Mouse (Mus musculus) kidney, adult 11 months (tissue): ENCODE data around the gene 1600014C10Rik.

Experiments used
- DNase-seq: peaks from one replicate; pipeline ENCODE4 v3.0.0; 2022

The 1600014C10Rik gene

DNA sequence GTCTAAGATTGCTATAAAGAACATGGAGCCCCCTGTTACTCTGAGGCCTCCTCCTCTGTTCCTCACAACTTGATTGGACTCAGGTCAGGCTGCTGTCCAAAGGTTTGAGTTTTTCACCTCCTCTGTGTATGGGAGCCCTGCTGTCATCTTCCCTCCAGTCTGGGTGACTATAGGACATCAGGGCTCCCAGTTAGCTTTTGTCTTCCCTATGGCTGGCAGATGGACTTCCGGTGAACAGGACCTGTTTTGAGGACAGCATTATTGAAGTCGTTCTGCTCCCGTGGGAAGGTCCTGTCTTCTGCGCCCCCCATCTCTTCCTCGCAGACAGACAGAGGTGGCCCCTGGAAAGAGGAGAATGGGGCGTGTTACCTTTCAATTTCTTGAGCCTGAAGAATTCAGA is 1.8 kb downstream of the 1600014C10Rik start:
- no peak for DNase-seq

DNA sequence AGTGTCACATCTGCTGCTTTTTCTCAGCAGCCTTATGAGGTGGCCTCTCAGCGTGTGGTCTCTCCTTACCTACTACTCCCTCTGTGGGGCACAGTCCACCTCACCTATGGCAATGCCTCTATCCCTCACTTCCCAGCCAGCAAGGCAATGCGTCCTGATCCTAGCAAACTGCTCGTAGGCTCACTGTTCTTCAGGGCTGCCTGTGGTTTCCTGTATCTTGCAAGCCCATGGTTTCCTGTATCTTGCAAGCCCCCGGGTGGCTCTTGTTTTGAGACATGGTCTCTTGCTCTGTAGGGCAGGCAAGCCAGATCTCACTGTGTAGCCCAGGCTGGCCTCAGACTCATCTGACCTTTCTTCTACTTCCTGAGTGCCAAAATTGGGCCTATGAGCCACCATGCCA is 3.8 kb downstream of the 1600014C10Rik start:
- no peak for DNase-seq

DNA sequence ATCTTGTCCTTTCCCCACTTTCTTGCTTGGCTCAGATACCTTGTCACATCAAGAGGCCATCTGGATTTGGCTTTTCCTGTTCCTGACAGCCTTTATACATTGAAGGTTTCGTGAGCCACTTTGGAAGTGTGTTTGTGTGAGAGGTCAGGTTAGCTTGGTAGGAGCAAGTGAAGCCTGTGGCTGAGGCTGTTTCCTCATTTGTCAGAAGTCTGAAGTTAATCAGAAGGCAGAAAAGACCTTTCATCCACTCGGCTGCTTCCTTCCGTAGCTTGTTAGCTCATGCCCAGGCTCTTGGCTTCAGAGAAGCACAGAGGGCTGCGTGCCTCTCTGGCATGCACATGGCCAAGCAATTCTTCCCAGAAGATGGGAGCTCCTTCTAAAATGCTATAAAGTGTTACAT is 4.8 kb downstream of the 1600014C10Rik start:
- no peak for DNase-seq

DNA sequence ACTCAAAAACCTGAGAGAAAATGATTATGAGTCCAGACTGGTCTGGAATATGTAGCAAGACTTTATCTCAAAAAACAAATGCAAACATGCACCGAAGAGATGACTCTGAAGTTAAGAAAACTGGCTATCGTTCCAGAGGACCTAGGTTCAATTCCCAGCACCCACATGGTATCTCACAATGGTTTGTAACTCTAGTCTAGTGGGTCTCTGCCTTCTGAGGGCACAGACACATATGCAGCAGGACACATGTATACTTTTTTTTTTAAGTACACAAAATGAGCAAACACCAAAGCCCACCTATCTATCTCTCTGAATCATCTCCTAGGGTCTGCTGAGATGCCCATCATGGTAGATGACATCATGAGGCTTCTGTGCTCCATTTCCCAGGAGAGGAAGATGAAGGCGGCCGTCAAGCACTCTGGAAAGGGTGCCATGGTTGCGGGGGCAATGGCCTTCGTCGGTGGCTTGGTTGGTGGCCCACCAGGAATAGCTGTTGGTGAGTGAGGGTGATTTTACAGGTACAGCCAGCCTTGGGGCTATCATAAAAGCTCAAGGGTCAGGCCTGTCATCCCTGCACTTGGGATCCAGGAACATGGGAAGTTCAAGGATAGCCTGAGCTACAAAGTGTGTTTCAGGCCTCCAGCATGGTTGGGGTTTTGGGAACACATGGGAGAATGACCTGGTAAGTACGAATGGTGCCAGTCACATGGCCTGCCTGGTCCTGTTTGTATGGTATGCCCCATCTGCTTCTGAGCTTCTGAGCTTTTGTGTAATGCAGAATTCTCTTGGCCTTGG is 5.5 kb downstream of the 1600014C10Rik start:
- DNase-seq, result no peak

DNA sequence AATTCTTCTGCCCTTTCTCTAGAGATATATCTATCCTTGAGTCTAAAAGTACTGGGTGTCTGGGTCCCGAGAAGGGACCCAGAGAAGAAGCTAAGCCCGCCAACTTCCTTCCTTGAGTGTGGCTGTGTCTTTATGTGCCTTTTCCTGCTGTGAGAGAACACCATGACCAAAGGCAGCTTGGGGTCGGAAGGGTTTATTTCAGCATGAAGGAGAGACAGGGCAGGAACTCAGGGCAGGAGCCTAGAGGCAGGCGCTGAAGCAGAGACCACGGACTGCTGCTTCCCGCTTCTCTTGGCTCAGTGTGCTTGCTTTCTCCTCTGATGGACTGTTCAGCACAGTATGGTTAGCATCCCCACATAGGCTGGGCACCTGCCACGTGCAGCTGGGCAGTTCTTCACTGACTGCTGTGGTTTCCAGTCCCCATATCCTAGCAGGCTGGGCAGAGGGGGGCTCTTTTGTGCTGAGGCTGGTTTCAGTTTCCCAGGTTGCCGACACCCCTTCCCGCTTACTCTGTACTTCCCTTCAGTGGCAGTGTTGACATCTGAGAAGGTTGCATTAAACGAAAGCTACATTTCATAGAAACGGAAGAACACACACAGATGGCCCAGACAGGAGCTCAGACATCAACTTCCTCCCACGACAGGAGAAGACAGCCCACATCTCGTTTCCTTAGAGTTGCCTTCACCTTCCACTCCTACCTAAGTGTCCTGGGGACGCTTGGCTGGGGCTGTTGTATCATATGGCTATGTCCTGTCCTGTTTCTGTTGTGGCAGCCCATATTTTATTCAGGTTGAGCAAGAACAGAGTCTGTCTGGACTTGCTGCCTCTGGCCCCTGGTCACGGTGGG is 6.3 kb downstream of the 1600014C10Rik start:
- DNase-seq, result no peak

DNA sequence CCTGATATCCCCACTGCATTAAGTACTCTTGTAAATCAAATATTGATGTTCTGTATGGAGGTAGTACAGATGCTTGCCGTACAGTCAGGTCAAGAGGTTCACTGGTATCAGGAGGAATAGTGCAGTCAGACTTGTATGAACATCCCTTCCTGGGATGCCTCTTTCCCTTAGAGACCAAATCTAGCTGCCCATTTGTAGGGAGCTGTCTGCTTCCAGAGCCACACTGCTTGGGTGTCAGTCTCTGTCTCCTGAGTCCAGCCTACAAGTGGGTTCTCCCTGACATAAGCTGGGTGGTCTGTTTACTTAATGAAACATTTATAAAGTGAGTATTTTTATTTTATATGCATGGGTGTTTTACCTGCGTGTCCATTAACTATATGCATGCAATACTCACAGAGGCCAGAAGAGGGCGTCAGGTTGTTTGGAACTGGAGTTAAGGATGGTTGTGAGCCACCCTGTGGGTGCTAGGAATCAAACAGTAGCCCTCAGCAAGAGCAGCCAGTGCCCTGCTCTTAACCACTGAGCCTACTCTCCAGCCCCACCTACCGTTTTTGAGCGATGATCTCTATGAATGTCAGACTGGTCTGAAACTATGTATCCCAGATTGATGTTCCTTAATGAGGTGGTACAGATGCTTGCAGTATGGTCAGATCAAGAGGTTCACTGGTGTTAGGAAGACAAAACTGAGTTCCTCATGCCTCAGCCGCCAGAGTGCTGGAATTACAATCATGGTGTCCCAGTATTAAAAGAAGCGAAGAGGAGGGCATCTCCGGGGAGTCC is 7.2 kb downstream of the 1600014C10Rik start:
- DNase-seq, result no peak

DNA sequence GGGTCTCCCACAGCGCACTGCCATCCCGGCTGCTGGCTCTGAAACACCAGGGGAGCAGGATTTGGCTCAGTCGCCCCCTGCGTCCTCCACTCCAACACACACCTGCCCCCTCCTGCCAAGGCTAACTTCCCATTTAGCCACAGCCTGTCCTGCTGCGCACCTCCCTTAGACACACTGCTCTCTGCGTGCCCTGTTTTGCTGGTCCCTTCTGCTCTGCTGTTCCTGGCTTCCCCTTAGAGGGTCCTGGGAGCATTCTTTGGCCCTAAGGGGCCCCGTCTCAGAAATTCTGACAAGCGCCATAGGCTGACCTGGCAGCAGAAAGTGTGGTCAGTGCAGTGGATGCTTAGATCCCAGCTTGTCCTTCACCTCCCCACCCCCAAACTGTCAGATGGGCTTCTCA is 8.1 kb downstream of the 1600014C10Rik start:
- DNase-seq, result no peak

DNA sequence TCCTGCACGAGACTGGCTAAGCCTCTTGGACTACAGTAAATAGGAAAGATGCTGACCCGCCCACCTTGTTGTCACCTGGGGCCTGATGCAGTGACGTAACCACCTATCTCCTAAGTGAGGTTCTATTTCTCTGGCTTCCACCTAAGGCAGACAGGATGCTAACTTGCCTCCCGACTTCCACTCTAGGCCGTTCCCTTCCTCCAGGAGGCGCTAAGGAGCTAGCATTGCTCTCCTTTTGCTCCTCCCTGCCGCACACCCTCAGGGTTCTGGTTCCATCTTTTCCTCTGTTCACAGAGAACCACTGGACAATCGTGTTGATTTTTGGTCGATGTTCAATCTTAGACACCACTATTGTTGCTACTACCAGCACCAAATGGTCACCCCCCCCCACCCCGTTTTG is 8.6 kb downstream of the 1600014C10Rik start:
- DNase-seq, result no peak

DNA sequence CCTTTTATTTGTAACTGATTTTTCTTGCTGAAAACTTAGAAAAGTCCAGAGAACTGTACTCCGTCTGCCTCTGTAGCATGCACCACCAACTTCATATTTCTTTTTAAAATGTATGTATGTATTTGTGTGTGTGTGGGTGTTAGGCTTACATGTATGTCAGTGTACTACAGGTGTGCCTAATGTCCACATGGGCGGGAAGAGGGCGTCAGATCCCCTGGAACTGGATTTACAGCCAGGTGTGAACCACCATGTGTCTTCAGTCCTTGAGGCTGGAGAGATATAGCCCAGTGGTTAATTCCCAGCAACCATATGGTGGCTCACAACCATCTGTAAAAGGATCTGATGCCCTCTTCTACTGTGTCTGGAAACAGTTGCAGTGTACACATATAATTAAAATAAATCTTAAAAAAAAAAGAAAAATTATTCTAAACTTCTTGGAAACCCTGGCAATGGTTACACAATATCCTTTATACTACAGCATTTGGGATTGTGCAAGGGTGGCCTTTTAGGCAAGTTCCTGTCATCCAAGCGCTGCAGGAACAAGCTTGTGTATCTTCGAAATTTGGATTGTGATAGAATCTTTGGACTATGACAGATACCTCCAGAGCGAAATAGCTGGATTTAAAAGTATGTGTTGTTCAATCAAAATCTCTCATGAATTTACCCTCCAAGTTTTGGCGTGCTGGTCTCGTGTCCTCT is 17.0 kb downstream of the 1600014C10Rik start:
- DNase-seq, result no peak

DNA sequence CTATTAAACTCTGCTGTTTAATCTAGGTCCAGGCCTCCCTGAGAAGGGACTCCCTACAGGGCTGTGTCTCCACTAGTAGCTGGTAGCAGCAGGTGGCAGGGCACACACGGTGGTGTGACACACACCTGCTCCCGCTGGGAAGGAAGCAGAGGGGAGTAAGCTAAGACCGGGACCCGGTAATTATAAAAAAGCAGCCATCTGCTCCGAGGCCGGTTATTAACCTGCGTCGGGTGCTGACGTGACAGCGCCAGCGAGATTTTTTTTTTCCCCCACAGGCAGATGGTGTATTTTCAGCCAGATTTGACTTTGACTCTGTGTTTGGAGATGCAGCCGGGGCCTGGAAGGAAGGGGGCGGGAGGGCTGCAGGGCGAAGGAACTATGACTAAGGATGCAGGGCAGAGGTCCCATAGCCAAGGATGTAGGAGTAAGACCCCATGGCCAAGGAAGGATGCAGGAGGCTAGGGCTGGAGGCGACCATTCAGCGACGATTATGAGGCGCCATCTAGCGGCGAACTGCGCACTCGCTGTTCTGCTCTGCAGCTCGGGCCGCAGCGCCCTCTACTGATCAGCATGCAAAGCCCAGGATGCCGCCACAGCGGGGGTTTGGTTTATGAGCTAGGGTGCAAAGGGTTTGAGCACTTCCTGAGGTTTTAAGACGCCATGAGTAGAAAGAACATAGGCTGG is 17.7 kb downstream of the 1600014C10Rik start:
- DNase-seq, result peak; percentile 66

DNA sequence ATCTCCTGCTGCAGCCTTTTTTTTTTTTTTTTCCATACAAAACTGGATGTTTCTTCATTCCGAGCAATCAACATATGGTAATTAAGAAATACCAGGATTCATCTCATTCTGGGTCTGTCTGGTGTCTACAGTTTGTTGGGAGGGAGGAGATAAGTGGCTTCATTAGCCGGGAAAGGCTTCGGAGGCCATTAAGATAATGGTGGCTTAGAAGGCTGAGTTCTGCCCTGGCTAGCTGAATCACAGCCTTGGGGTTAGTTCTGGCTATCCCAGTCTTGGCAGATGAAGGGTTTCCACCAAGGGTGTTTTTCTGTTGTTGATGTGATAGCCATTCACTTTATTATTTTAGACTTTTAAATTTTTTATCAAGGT is 18.3 kb downstream of the 1600014C10Rik start:
- DNase-seq, result no peak

DNA sequence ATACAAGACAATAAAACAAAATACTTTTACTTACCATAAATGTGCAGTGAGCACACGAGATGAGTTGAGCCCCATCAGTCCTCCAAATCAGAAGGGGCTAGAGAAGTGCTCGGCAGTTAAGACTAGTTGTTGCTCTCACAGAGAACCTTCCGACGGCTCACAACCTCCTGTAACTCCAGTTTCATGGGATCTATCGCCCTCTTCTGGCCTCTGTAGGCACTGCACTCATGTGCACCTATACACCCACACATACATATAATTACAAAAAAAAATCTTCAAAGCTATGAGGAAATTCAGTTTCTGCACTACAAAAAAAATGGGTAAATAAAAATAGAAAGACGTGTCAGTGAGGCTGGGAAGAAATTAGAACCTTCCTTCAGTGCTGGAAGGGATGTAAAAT is 21.3 kb downstream of the 1600014C10Rik start:
- DNase-seq, result no peak

DNA sequence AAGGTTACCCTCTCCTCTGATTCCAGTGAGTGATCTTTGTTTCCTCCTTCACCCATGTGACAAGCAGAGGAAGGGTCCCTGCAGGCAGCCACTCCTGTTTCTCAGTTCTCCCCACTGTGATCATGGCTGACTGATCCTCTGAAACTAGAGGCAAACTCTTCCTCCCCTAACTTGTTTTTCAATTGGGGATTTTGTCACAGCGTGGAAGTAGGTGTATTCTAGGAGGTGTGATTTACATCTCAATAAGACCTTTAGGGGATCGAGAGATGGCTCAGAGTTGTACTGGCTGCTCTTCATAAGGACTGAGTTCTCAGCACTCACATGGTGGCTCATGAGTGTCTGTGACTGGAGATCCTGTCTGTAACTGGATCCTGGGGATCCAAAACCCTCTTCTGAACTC is 22.8 kb downstream of the 1600014C10Rik start:
- DNase-seq, result no peak

DNA sequence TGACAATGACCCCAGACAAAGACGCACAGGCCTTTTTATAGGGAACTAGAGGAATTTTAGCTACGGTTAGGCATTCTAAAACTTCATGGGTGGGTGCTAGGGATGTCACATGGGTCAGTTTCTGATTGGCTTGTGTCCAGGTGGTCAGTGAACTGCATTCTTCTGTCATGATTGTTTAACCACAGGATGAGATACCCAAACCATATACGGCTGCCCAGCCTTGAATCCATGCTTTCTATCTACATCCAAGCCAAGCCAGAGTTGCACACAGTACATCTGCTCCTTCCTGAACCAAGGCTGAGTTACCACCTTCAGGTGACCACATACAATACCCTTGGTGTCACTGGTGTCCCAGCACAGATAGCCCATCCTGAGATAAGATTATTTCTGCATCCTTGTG is 23.5 kb downstream of the 1600014C10Rik start:
- DNase-seq, result no peak

DNA sequence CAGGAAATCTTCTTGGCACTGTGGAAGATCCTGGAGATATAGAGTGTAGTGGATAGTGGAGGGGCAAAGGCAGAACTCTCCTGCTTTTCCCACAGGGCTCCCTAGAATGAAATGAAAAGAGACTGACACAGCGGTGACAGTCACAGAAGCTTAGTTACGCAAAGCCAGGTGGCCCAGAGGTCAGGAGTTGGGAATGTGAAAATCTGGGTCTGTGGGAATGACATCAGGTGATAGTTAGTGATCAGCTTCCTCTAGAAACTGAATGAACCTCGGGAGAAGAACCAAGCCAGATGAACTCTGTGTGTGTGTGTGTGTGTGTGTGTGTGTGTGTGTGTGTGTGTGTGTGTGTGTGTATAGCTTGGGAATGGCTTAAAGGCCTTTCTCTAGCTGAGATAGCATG is 26.0 kb downstream of the 1600014C10Rik start:
- no peak for DNase-seq

DNA sequence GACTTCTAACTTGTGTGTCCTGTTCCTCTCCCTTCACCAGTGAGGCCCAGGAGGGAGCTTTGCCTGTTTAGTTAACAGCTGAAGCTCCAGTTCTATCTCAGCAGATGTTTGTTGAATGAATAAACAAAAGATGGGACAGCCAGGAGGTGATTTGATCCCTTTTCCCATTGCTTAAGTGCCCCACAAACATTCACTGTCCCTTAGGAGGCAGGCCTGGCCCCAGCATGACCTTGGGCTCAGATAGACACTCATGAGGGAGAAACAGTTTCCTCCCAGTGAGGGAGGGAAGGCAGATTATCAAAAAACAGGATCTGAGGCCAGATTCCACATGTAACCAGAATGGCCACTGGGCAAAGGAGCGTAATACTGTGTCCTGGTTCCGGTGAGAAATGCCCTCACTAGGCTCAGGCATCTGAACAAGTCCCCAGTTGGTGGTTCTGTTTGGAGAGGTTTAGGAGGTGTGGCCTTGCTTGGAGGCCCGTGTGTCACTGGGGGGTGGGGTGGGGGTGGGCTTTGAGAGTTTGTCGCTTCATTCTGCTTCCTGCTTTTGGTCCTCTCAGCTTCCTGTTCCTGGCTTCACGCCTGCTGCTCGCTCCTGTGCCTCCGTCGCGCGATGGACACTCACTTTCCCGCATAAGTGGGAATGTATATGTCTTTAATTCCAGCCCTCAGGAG is 26.6 kb downstream of the 1600014C10Rik start:
- DNase-seq, result no peak

DNA sequence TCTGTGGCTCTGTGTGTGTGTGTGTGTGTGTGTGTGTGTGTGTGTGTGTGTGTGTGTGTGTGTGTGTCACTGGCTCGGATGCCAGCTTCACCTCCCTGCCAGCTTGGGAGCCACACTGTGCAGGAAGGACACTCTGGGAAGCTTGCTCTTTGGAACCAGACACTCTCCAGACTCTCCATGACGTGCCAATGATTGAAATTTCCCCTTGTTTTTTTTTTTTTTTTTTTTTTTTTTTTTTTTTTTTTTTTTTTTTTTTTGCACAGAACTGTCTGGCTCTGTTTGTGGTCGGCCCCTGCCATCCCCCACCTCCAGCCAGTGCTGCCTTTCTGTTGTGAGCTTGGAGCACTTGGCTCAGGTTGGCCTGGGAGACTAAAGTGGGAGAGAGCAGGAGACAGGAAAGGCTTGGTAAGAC is 29.6 kb downstream of the 1600014C10Rik start:
- no peak for DNase-seq

DNA sequence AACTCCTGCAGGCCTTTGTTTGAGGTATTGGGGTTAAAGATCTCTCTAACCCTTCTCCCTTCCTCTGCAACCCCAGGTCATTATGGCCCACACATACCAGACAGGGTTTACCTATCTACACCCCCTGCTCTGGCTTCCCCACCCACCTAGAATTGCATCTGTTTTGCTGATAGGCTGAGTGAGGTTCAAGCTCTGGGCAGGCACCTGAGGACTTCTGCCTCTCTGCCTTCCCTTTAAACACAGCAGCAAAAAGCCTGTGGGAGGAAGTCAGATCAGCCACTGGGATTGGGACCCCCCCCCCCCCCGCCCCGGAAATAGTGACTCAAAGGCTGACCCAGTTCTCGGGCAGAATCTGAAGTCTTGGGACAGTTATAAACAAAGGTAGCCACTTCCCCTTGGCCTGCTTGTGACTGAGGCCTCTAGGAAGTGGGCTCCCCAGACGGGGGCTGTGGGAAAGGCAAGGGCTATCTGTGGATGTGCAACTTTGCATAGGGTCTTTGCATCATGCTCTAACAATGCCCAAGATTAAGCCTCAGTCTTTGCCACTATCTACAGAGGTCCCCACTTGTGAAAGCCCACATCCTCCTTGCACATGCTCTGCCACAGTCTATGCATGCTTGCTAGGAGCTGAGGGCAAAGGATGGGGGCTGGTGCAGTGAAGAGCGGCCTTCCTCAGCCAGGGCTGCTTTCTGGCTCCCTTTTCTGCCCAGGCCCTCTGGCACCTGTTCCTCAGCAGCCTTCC is 31.6 kb downstream of the 1600014C10Rik start:
- DNase-seq, result no peak

DNA sequence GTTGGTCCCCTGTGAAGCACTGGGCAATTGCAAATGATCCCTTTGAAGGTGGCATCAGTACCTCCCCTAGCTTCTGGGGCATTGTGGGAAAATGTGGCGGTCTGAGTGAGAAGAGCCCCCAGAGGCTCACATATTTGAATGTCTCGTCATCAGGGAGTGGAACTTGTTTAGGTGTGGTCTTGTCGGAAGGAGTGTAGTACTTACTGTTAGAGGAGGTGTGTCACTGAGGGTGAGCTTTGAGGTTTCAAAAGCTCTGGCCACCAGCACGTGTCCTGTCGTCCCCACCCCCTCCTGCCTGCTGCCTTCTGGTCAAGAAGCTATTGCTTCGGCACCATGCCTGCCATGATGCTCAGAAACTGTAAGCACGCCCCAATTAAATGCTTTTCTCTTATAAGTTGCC is 32.3 kb downstream of the 1600014C10Rik start:
- DNase-seq, result no peak

DNA sequence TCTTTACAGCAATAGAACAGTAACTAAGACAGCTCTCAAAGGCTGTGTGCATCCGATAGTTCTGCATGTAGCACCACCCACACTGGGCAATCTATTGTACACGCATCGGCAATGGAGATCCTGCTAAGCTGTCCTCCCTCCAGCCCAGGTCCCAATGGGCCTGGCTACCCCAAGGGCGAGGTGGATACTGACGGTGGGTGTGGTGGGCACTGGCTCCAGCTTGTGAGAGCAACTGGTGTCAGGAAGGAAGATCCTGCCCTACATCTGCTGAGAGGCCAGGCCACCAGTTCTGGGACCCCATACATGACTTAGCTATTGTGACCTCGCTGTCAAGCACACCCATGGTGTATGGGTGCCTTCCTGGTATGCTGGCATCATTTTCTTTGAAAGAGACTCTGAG is 32.7 kb downstream of the 1600014C10Rik start:
- no peak for DNase-seq
